Mouse (Mus musculus) heart, postnatal 0 days (tissue): ENCODE results near the gene H2-Oa.

Experiments used
- CTCF ChIP-seq: IDR thresholded peaks from 2 replicates; pipeline ENCODE4 v1.5.1; 2016; ENCODE audit warnings: antibody characterized with exemption, control low read depth, low read depth
- EP300 ChIP-seq: IDR thresholded peaks from 2 replicates; pipeline ENCODE4 v1.6.1; 2016; ENCODE audit warnings: antibody characterized with exemption, low read depth

GRCm38 (mm10) chr17:34077549-34077948, 14.6 kb upstream of the H2-Oa start:
- peak; percentile 75 for TF ChIP-seq CTCF
- no peak for TF ChIP-seq EP300
